Mouse (Mus musculus) kidney, adult 2 months (tissue): ENCODE measurements around the gene Klf8.

Source experiments
- CTCF ChIP-seq: fragments of 200-500 bp; conservative IDR thresholded peaks from 2 replicates; pipeline ENCODE4 v1.5.1; 2011; ENCODE audit warnings: low read depth, mild to moderate bottlenecking, control low read depth, low read length, moderate library complexity, mixed read lengths; ENCODE audit not compliant: insufficient read depth, insufficient read length
- POLR2A ChIP-seq: fragments of 200-500 bp; IDR thresholded peaks from one replicate; pipeline ENCODE4 v1.6.1; 2011; ENCODE audit warnings: low read depth, low read length, control low read depth

- TF ChIP-seq POLR2A (no peak), CTCF (no peak)
Measured at GRCm38 (mm10) chrX:153311356-153311755, 74.1 kb downstream of the Klf8 start.
